Mouse (Mus musculus): ENCODE data around the gene H1foo.

DNA sequence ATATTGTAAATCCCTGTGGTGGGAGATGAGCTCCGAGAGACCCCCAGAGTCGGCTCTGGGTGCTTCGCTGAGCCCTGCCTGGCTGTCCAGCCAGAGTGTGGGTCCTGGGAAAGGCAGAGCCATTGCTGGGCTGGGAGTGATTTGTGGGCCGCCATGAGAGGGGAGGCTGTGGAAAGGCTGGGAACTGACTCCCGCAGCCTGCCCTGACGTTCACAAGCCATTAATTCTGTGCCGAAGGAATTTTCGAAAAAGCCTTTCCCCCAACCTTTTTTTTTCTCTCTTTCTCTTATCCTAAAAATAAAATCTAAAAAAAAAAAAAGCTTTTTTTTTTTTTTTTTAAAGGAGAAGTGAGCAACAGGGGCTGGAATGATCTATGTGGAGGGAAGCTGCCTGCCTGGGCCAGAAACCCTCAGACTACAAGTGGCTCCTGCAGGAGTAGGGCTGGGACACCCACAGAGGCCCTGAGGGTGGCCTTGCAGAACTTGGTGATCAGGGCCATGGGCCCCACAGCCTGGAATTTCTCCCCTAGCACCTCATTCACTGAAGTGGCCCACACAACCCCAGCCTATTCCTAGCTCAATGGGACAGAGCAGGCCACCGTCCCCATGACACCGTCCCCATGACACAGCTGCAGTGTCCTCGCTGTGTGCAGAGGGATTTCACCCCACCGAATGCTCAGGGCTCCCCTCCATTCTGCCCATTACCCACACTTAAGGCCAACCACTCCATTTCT lies 38.7 kb downstream of the H1foo start:
- TF ChIP-seq POLR2A (IDR thresholded peaks at IDR 0.05; ENCODE audit: extremely low read depth, insufficient read depth, low read length) (no peak), CTCF (IDR thresholded peaks at IDR 0.05; ENCODE audit: extremely low read depth, insufficient read depth, low read length) (no peak)
